Mouse (Mus musculus) thymus, postnatal 25 days (tissue): Measurements from ENCODE around the gene Zdhhc8.

Experiments used
- DNase-seq: peaks from one replicate; pipeline ENCODE4 v3.0.0; 2022

Gene Zdhhc8

DNA sequence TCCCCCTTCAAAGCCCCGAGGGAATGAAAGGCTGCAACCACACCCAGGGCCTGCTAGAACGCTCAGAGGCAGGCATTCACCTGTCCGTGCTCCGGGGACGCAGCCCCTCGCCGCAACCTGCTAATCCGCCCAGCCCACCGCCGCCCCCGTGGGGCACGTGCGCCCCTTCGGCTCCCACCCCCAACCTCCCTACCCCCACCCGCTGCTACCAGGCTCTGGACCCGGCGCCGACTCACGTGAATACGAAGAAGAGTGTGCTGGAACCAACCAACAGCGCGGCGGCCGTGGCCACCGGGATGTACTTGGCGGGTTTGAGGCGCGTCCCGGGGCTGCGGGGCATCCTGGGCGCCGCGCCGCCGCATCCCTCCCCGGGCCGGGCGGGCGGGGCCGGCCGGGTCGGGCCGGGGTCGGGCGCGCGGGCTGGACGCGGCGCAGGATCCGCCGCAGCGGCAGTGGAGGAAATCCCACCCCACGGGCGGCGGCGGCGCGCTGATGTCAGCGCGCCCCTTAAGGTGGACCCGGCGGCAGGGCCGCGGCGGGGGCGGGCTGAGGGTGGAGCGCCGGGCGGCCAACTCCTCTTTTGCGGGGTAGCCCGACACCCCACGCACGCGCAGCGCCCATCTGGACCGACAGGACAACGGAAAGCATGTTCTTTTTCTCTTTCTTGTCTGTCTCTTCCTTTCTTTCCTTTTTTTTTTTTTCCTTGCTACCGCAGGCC is at the start of gene Zdhhc8:
Gene Zdhhc8, minus strand, starts transcription at position 466 of the 718 bp plus-strand sequence.
- peak; percentile 71 for DNase-seq

DNA sequence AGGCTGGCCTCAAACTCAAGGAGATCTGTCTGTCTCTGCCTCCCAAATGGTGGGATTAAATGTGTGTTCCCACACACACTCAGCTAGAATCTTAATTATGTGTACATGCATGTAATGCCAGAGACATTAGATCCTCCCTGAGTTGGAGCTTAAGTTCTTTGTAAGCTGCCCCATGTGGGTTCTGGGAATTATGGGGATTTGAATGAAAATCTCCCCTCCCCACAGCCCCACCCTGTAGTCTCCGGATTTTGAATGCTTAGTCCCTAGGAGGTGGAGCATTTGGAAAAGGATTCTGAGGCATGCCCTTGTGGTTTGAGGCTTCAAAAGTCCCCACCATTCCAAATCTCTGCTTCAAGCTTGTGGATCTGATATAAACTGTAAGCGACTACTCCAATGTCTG is 40.2 kb upstream of the Zdhhc8 start:
- no peak for DNase-seq

DNA sequence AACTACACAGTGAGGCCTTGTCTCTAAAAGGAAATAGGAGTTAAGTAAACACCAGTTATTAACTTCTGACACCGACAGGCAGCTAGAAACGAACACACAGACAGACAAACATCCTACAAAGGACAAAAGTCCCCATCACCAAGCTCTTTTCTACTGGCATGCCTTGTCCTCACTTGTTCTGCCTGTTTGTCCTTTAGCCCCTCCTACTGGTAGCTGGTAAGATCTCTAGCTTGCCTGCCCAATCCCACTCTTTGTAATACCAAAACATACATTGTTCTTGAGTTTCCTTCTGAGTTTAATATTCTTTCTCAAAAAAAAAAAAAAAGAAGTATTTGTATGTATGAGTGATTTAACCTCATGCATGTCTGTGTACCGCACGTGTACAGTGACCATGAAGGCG is 33.2 kb upstream of the Zdhhc8 start:
- DNase-seq = peak; percentile 27

DNA sequence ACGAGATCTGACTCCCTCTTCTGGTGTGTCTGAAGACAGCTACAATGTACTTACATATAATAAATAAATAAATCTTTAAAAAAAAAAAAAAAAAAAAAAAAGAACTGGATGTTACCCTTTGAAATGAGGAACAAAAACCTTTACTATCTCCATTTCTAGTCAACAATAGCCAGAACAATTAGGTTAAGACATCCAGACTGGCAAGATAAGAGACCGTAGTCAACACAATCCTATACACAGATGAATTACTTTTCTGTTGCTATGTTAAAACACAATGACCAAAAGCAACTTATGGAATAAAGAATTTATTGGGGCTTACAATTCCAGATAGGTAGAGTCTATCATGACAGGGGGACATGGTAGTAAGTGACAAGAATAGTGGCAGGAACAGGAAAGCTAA is 30.1 kb upstream of the Zdhhc8 start:
- no peak for DNase-seq

DNA sequence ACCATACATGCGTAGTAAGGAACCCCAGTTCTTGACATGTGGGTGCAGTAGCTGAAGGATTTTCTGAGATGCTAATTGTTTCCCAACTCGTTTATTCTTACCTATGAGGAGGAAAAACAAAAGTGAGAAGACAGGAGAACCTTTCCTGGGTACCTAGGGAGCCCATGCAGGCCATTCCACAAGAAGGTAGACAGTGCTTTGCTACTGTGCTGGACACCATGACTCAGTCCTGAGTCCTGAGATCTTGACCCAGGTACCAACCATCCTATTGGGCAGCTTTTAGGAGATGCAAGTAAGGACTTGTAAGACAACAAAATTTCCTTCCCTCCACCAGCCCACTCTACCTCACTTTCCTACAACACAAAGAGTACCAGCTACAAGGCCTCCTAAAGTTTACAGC is 23.3 kb upstream of the Zdhhc8 start, which contains the start of gene Gm49776:
Gene Gm49776, minus strand, starts transcription at position 101 of the 400 bp plus-strand sequence.
- no peak for DNase-seq

DNA sequence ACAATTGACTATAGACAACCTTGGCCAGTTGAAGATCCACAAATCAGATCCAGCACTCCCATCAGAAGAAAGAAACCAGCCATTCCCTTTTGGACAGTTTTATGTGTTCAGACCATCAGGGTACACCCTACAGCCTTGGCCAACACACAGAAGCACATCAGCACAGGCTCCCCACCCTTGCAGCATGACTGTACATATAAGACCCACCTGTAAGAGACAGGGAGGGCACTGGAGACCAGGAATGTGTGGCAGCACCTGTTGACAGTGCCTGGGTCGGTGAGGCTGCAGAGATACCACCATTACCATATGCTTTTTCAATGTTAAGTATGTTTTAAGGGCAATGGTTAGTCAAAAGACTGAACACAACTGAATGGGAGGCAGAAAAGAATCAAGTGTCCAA is 18.9 kb upstream of the Zdhhc8 start:
- no peak for DNase-seq

DNA sequence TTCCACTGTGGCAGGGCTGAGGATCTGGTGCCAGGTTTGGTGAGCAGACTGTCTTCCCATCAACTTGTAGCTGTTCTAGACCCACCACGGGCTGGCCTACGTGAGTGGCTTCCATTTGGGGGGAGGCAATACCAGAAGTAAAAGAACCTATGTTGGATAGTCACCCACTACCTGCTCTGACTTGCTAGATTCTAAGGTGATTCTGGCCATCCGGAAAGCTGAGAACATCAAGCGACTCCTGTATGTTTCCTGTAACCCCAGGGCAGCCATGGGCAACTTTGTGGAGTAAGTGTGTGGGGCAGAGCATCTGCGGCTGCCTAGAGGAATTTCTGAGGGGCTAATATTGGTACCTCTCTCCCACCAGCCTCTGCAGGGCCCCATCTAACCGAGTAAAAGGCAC is 17.8 kb upstream of the Zdhhc8 start:
- no peak for DNase-seq

DNA sequence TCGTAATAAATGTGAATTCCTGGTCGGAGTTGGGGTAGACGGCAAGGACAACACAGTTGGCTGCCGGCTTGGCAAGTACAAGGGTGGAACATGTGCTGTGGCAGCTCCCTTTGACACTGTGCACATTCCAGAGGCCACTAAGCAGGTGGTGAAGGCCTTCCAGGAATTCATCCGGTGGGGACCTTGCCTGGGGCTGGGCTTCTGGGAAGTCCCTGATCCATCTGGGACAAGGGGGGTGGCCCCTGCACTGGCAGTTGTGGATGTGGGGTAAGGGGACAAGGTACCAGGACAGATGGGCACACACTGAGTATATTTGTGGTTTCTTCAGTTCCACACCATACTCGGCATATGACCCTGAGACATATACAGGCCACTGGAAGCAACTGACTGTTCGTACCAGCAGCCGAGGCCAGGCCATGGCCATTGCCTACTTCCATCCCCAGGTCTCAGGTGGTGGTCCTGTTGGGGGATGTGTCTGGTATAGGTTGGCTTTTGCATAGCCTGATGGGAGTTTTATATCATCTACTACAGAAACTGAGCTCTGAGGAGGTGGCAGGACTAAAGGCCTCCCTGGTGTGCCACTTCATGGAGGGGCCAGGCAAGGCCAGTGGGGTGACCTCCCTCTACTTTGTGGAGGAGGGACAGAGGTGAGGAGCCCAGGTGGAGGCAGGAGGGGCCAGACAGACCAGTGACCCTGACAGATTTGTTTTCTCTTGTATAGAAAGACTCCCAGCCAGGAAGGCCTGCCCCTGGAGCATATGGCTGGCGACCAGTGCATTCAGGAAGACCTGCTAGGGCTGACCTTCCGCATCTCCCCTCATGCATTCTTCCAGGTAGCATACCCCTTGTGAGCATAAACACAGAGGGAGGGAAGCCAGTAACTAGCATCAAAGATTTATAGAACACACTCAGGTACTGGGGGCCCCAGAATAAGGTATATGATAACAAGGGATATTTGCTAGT is 16.2 kb upstream of the Zdhhc8 start:
- no peak for DNase-seq

DNA sequence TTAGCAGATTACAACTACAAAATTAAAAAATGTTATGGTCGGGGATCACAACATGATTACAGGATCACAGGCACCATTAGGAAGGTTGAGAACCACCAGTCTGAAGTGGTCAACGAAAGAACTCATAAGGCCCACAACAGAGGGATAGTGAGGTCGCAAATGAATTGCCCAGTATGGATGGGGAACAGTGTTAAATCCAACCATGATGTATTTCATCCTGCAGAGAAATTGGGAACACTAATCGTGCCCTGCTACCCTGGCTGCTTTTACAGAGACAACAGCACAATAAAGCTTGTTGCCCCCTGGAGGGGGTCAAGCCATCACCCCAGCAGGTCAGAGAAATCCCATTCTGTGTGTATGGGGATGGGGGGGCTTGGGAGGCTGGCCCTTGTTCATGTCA is 15.3 kb upstream of the Zdhhc8 start:
- DNase-seq = no peak

DNA sequence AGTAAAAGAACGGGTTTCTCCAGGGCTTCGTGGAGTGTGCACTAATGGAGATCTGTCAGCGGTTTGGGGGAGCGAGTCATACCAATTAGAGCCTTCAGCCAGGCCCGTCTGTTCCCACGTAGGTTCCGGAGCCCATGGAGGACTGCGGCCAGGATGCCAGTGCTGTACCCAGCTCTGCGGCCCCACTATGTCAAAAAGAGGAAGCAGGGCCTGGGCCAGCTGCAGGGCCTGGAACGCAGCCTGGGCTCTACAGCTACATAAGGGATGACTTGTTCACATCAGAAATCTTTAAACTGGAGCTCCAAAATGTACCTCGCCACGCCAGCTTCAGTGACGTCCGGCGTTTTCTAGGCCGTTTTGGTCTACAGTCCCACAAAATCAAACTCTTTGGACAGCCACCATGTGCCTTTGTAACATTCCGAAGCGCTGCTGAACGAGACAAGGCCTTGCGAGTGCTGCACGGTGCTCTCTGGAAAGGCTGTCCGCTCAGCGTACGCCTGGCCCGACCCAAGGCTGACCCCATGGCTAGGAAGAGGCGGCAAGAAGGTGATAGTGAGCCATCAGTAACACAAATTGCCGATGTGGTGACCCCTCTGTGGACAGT is 14.5 kb upstream of the Zdhhc8 start:
- DNase-seq = peak; percentile 52

DNA sequence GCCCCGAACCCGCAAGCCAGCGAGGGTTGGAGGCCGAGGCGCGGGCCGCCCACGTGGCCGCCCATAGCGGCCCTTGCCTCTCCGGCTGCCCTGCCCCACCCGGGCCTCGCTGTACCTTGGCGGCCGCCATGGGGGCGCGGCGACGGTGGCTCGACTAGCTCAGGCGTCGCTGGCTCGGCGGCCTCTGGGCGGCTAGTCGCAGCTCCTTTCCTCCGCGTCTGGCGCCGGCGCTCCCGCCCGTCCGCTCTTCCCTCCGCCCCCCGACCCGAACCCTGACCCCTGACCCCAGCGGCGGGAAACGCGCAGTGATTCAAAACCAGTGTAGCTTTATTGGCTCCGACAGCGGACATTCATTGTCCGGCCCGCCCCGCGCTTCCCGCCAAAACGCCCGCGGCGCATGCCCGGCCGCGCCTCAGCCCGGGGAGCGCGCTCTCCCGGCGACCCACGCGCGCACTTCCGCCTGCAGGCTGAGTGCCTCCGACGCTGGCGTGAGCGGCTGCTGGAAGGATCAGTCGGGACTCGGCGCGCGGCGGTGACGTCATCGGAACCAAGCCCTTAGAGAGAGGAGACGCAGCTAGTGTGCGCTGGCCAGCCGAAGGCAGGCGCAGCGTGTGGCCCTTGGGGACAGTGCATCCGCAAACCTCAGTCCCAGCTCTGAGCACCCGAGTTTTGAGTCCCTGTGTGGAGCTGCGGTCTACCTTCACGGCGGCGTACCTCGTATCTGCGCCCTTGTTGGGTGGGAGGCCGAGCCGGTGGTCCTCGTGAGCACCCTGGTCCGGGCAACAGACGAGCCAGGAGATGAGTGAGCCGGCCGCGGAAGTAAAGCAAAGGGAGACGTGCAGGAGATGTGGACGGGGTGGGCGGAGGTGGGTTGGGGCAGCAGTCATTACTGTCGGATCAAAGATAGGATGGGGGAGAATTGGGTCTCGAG is 13.8 kb upstream of the Zdhhc8 start, which contains the start of the genes Trmt2a and Ranbp1:
Gene Trmt2a, plus strand, starts transcription at position 247 of the 931 bp plus-strand sequence.
Gene Ranbp1, minus strand, starts transcription at position 300 of the 931 bp plus-strand sequence.
- peak; percentile 97 for DNase-seq

DNA sequence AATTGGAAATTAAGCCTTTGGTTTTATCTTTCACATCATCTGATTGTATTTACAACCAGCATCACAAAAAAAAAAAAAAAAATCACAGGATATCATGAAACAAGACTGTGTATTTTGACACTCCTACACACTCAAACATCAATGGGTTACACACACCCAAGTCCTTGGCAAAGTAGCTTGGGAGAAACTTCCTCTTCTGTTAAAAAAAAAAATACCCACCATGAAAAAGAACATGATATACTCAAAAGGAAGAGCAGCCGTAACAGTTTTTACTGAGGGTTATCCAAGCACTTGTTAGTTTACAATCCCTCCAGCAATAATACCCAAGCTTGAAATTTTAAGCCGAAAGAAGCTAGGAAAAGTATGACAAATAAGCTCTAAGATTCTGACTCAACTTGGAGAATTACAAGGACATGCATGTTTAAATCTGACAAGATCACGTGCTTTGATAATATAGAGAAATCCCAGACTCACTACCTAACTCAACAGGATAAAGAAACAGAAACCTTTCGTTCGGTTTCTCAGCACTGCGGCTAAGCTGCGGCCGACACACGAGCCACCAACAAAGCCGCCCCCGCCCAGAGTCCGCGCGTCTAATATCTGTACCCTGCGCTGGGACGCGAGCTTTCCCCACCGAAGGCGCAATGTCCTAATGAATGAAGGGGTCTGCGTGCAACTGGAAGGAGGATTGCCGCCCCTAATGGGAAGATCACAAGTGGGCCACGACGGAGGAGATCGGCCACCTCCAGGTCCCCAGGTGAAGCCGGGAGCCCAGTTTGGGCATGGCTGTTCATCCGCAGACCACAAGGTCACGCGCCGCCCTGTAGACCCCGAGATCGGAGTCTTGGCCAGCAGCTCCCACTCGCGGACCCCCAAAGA is 12.8 kb upstream of the Zdhhc8 start:
- no peak for DNase-seq

DNA sequence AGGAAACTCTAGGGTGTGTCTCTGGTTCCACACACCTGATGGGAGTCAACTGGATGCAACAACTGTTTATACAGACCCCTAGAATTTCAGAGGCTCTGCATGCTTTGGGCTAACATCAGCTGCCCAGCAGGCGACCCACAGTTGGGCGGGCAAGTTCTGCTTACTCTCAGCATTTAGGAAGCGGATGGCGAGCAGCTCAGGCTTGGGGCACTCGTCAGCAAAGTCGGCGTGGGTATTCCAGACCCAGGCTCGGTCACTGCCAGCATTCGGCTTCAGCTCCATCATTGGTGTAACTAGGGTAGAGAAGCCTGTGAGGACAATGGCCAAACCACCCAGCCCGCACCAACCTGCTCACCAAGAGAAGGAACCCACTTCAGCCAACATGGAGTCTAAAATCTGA is 6.6 kb upstream of the Zdhhc8 start:
- no peak for DNase-seq

DNA sequence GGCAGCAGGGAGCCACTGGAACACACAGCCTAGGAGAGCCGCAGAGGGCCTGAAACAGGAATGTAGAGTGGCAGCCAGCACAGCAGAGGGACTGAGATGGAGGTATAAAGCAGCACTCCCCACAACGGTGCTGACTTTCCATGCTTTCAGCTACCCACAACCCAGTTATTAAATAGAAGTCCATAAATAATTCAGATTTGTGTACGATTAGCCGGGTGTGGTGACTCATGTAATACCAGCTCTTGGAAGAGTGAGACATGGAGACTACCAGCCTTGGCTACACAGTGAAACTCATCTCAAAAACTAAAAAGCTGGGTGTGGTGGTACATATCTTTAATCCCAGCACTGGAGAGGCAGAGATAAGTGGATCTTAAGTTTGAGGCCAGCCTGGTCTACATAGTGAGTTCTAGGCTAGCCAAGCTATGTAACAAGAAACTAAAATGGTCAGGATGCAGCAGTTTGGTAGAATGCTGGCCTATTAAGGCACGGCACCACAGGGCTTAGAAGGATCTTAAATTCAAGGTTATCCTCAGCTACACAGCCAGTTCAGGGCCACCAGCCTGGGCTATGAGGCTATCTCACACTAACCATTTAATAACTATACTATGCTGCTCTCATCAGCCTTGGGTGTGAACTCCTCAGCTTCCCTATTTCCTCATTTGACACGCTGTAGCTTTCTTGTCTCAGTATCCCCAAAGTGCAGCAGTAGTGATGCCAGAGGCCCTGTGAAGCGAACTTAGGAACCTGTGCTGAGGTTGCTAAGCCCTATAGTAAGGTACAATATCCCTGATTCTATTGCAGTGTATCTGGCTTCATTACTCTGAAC is 2.0 kb upstream of the Zdhhc8 start:
- DNase-seq = no peak

DNA sequence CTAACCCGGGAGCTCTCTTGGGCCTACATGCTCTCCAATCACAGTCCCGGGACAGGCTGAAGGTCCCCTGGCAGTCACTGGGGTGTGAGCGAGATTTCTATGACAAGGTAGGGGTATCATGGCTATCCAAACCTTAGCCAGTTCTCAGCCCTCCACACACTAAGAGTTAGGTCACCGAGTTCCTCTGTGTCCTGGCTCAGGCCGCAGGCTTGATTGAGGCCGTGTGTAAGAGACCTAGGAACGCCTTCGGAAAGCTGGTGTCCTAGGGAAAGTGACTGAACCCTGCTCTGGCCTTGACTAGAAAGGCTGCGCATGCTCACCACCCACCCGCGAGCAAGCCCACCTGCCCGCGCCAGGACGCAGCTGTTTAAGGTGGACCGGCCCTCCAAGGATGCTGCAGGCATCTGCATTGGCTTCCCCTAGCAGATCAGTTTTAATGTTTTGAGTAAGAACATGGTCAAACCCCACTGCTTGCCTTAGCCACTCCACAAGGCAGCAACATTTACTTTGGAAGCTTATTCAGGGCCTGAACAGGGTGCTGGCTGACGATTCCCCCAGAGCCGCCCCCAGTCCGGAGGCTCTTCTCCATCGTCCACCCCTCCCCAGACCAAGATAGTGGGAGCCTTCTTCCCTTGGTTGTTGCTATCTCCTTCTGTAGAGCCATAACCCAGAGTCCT is 591 bp upstream of the Zdhhc8 start:
- DNase-seq = peak; percentile 69

DNA sequence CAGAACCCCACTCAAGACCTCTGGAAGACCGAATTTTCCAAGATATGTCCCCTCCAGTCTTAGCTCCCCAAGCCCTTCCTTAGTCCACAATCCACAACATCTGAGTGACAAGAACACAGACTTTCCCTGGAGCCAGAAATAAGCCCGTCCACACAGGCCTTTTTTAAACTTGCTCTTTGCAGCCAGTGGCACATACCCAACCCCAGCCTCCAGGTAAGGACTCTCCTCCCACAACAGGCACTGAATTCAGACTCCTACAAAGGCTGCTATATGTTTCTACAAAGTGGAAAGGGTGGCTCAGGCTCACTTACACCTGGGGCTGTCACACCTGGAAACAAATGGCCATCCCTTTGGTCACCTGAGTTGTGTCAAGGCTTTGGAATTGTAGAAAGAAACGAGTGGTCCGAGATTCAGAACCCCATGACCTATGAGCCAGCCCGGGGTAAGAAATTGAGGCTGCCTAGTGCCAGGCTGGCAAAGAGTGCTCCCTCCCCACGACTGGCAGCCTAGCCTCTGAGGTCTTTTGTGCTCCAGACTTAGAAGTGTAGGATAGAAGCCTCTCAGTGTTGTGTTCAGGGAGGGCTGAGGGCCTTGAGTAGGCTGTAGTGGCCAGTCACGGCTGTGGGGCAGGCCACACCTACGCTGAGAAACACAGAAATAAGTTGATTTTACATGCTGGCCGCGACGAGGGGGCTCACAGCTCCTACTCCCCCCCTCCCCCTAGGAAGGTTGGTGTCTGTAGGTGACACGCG is 841 bp downstream of the Zdhhc8 start:
- DNase-seq = peak; percentile 41

DNA sequence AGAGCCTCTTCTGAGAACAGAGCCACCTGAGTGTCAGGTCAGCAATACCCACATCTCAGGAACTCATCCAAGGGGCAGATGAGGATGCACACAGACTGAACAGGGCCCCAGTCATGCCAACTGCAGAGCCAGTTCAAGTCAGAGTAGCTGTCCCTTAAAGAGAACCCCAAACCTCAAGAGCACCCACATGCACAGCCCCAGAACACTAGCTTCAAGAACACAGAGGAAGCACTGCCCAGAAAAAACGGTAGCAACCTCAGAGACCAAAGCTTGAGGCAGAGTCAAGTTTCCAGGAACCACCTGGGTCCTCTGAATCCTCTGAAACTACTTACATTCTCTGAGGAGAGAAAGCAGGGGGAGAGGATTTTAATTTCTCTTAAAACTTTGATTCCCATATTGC is 1.5 kb downstream of the Zdhhc8 start:
- peak; percentile 61 for DNase-seq

DNA sequence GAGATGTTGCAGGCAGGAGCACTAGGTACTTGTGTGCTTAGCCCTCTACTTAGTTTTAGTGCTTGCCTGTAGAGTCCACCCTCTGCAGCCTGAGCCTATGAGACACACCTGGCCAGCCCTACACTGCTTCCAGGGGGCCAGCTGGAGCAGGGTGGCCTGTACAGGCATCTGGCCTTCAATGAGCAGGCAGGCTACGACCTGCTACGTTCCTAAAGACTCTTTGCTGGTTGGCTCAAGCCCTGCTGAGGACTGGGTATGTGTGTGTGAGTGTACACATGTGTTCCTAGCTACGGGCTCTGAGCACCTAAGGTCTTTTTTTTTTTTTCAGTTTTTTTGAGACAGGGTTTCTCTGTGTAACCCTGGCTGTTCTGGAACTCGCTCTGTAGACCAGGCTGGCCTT is 3.5 kb downstream of the Zdhhc8 start:
- no peak for DNase-seq

DNA sequence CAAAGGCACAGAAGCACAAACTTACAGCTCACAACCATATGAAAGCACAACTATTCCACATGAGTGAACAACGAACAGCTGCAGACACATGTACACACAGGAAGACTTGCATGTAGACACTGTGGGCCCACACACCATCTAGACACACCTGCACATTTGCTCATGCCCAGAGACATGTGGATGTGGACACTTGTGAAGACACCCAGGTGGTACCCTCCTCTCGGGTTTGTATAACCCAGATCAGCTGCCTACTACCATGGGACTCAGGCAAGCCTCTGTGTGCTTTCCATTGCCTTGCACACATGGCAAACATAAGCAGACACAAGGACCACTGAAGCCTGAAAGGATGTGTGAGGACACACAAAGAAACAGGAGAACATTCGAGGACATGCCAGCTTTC is 3.9 kb downstream of the Zdhhc8 start:
- peak; percentile 46 for DNase-seq
